11 mouse cellular contexts compared by ENCODE assay signal in the genomic region with DNA sequence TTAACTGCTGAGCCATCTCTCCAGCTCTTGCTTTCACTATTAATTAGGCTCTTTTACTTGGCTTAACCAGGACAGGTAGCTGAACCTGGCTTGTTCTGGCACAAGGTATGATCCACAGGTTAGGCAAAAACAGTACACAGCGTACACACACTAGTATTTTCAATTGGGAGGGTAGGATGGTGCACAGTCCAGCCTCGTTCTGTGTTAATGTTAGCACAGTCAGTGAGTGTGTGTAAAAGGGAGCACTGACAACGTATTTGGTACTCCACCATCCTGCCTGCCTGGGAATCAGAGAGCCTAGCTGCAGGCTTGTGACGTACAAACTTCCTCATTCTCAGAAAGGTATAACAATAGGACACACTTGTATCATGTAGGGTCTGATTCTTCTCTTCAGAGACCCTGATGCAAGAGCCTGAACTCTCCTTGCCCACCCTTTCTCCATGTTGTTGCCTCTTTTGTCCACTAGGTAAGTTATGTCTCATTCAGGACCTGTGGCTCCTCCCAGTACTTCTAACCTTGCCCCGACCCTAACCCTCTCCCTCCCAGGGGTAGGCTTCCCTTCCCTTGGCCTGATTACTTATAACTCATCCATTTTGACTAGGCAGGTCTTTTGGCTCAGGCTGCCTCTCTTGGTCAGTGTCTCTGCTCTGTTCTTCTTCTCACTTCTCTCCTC. TPM values are rescaled to one million over a fixed set of nuclear protein-coding genes. Genes with fewer than 3 reads are reported as not detected.
A peak's percentile ranks its signal among the peaks of the same experiment; 100 is the strongest.
DNase-seq lines count a peak whose midpoint lies in the region; ATAC-seq and TF ChIP-seq lines count a peak whose summit lies in the region.
"Had no signal": no experiment of that assay in that cellular context is flagged by ENCODE, and none has a peak within 500 bp of the region (broad histone marks: within the 10 kb centered on the region; RNA-seq: fewer than 3 reads in every experiment).

No protein-coding gene starts in this region.

- H3K4me3 ChIP-seq in forebrain, embryonic 15.5 days: no peak overlapping the region
- H3K4me3 ChIP-seq in gastrocnemius, adult 2 months: no peak overlapping the region
- H3K4me3 ChIP-seq: erythroblast, embryonic 14.5 days; kidney, embryonic 15.5 days had no signal

- H3K4me1 ChIP-seq in forebrain, embryonic 15.5 days: no peaks in the 10 kb centered on the region

- no peaks in the 10 kb centered on the region for H3K9me3 ChIP-seq in forebrain, embryonic 15.5 days
- H3K9me3 ChIP-seq: kidney, embryonic 15.5 days had no signal

- DNase-seq in CD4-positive, CD25-positive, alpha-beta regulatory T cell, adult 2 months (ENCODE audit: low read depth, low spot score): peak; percentile 3
- peak; percentile 28 for DNase-seq in 416B (ENCODE audit: low read depth)
- peak; percentile 34 for DNase-seq in mesoderm, embryonic 11.5 days (ENCODE audit: low read depth, low spot score)
- no peak for DNase-seq in layer of hippocampus, postnatal 25 days (ENCODE audit: extremely low spot score in 1 of 2, low spot score in 1 of 2)
- DNase-seq in ovary, adult 18-20 months (ENCODE audit: low spot score): no peak
- no peak for DNase-seq in gastrocnemius, adult 2 months
- DNase-seq: left cerebral cortex, postnatal 4 days had no signal

- H3K27ac ChIP-seq in forebrain, embryonic 15.5 days (replicated peaks): no peak overlapping the region
- no peak overlapping the region for H3K27ac ChIP-seq in gastrocnemius, adult 2 months
- H3K27ac ChIP-seq: kidney, embryonic 15.5 days had no signal

- no peak overlapping the region for H3K4me2 ChIP-seq in forebrain, embryonic 15.5 days (replicated peaks)
- H3K4me2 ChIP-seq: kidney, embryonic 15.5 days had no signal

- H3K27me3 ChIP-seq in forebrain, embryonic 15.5 days: no peaks in the 10 kb centered on the region
- H3K27me3 ChIP-seq: kidney, embryonic 15.5 days had no signal

- H3K36me3 ChIP-seq in forebrain, embryonic 15.5 days: peaks cover 42% of the 10 kb centered on the region

- intact Hi-C loops in gastrocnemius, adult 2 months (cut with DNase I): no loop called here

- 65% methylated on average over 5 of the region's 5 CpGs for WGBS in forebrain, embryonic 15.5 days

- TF ChIP-seq CTCF in gastrocnemius, adult 2 months (IDR thresholded peaks at IDR 0.05): no peak

- H3K9ac ChIP-seq in forebrain, embryonic 15.5 days (replicated peaks): no peak overlapping the region
- H3K9ac ChIP-seq: kidney, embryonic 15.5 days had no signal

- ATAC-seq in CD4-positive, CD25-positive, alpha-beta regulatory T cell, adult 4 months: no peak
- 0 out of 2 replicates have a peak, but pooled peaks have one; percentile 55 for ATAC-seq in forebrain, embryonic 15.5 days (replicated peaks)

RNA-seq across cellular contexts. Expression of gene Sinhcaf, which starts 48.2 kb away (rescaled TPM):
- 10 to 100 TPM; 61.1 to 67.1 TPM for polyA plus RNA-seq in CD4-positive, CD25-positive, alpha-beta regulatory T cell, adult 4 months (2017; shearing (Covaris generic))
- 122 and 125 TPM in 2 replicates for polyA plus RNA-seq in forebrain, embryonic 15.5 days (2015; fragmentation: Nextera tagmentation; extraction: Ambion mirVana)
- total RNA-seq in layer of hippocampus, postnatal 25 days (2021): 1 to 10 TPM; 2.9 to 3.4 TPM
- 1 to 10 TPM; 1.2 to 2.0 TPM for total RNA-seq in gastrocnemius, adult 2 months (2021)

Comparison
In these comparisons a context has a peak if more than half of its experiments do, and no peak if none do; other contexts are left out.
1. DNase-seq: peak in CD4-positive, CD25-positive, alpha-beta regulatory T cell, adult 2 months (single experiment), 416B (single experiment) and mesoderm, embryonic 11.5 days (single experiment); none in layer of hippocampus, postnatal 25 days (0 of 2), ovary, adult 18-20 months (single experiment) and gastrocnemius, adult 2 months (single experiment).